Mouse (Mus musculus) left cerebral cortex, postnatal 10 days (tissue): ENCODE data around the gene Zfp316. TPM values are rescaled to one million over a fixed set of nuclear protein-coding genes. Genes with fewer than 3 reads are reported as not detected.
A peak's percentile ranks its signal among the peaks of the same experiment; 100 is the strongest.

ENCODE experiments used
- DNase-seq, 2 experiments: peaks; one replicate each; pipeline ENCODE4 v3.0.0; 2021 to 2022; ENCODE audit warnings: low spot score in 2 of 2, mixed read lengths in 1 of 2; ENCODE audit errors: extremely low spot score in 1 of 2
- intact Hi-C: fragments of 180-260 bp; cut with DNase I; formaldehyde crosslinking; loops from one replicate; pipeline ENCODE4 v1.15.1; 2025
- total RNA-seq, 2 experiments: library from RNA; stranded (reverse); gene quantifications; 2 replicates each; pipeline ENCODE4 v1.2.3; 2021

Gene Zfp316
- 10 to 100 TPM; 22.6 to 23.6 TPM for total RNA-seq

GRCm38 (mm10) chr5:143269363-143270150 lies at the start of gene Zfp316:
Gene Zfp316 (minus strand): TSS chr5:143270022.
- peak; percentile 56 to 87 for DNase-seq
- intact Hi-C loops: no loop called here

DNA sequence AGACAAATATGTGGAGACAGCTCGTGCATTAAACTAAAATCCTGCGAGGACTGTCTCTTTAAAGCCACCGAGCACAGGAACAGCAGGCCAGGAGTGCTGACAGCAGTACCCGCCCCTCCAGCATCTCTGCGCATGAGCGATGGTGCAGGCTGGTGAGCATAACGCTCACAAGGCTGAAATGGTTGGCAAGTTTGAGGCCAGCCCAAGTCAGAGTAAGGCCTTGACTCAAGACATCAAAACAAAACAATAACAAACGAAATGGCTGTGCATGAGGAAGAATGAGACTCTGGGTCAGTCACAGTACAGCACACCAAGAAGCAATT lies 47.4 kb upstream of the Zfp316 start:
- intact Hi-C loops: no loop called here
- no peak for DNase-seq

- intact Hi-C loops: no loop called here
- DNase-seq: no peak
These were observed 46.9 kb upstream of the Zfp316 start for GRCm38 (mm10) chr5:143316605-143317287.

GRCm38 (mm10) chr5:143315514-143315888 lies 45.7 kb upstream of the Zfp316 start:
- DNase-seq: no peak
- intact Hi-C loops: no loop called here

DNA sequence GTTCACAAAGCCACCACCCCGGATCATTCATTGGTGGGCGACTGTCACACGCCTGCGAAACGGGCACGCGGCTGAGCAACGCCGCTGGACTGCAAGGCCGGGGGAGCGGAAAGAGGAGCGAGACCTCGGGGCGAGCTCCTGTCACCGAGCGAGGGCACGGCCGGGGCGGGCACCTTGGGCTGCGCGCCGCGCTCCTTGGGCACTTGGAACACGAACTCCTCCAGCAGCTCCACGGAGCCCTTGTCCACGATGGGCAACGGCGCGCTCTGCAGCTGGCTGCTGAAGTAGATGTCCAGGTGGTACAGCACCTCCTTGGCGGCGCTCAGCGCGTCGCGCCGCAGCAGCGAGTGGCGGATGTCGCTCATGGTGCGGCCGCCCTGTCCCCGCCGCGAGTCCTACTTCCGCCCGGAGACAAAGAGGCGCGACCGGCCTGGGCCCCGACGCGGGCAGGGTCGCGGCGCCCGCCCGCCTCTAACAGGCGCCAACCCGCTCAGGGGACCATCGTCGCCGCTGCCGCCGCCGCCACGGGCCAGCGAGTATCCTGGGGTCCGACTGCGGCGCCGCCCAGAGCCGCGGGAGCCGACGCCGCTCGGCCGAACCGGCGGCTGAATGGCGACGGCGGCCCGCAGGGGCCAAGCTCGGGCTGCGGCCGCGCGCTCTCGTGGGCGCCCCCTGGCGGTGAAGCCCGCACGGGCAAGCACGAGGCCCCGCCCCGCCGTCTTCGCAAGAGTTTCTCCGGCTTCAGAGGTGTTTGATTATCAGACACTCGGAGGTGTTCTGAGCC lies 45.1 kb upstream of the Zfp316 start, which contains the start of gene E130309D02Rik:
Gene E130309D02Rik (minus strand): TSS at position 631 of the 784 bp plus-strand sequence.
- intact Hi-C loops: no loop called here

GRCm38 (mm10) chr5:143314183-143314729 lies 44.4 kb upstream of the Zfp316 start:
- intact Hi-C loops: no loop called here
- DNase-seq: no peak

More for the DNA sequence above, 45.1 kb upstream of the Zfp316 start, which contains the start of gene E130309D02Rik:
- peak; percentile 75 to 93 for DNase-seq

DNA sequence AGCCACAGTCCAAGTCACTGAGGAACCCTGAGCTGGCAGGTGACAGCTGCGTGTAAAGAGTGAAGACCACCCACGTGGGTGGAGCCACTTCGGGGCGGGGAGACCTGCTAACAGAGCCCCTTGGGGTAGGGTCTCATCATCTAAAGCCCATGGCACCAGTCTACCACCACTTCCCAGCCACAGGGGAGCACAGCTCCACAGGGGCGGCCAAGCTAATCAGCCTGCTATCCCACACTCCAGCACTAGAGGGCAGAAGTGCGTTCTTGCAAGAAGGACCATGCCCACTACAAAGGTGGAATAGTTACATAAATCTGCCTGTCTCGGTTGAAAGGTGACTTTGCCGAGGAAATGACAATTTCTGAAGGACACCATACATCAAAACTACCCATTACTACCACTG lies 42.1 kb upstream of the Zfp316 start:
- intact Hi-C loops: no loop called here
- DNase-seq: peak; percentile 56 to 83

GRCm38 (mm10) chr5:143309916-143310315 lies 40.1 kb upstream of the Zfp316 start:
- no peak for DNase-seq
- intact Hi-C loops: loop anchor here (5.0 kb wide), 1 partner anchor 73 kb away; the partner anchor contains the start of gene Zfp12

GRCm38 (mm10) chr5:143308825-143309224 lies 39.0 kb upstream of the Zfp316 start:
- no peak for DNase-seq
- intact Hi-C loops: loop anchor here (5.0 kb wide), 1 partner anchor 72 kb away; the partner anchor contains the start of gene Zfp12

DNA sequence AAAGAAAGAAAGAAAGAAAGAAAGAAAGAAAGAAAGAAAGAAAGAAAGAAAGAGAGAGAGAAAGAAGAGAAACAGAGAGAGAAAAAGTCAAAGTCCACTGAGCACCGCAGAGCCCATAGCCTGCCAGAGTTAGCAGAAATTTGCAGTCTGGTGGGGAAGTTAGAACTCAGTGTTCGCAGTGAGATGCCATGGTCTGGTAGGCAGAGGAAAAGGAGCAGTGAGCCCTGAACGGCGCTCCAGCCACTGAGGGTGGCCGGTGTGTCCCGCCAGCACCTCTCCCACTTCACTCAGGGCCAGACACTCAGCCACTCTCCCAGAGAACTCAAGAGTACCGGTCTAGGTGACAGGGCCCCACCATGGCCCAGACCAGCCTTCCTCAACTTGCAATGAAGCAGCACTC lies 34.4 kb upstream of the Zfp316 start:
- intact Hi-C loops: no loop called here

DNA sequence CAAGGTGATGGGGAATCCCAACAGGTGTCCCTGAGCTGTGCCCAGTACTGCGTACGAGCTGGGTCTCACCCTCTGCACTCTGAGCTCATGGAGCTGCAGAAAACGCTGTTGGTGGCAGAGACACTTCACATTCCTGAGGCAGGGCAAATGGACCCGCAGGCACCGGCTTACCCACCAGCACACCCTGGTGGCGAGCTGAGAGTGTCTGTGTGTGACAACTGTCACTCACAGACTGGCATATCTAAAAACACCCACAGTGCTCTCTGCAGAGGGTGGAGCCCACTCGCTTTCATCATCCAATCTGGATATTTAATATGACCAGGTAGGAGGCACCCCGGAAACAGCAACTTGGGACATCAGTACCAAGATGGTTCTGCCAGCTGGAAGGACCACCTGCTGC lies 31.5 kb upstream of the Zfp316 start:
- DNase-seq: no peak
- intact Hi-C loops: no loop called here

More for the DNA sequence above, 34.4 kb upstream of the Zfp316 start:
- DNase-seq: no peak

DNA sequence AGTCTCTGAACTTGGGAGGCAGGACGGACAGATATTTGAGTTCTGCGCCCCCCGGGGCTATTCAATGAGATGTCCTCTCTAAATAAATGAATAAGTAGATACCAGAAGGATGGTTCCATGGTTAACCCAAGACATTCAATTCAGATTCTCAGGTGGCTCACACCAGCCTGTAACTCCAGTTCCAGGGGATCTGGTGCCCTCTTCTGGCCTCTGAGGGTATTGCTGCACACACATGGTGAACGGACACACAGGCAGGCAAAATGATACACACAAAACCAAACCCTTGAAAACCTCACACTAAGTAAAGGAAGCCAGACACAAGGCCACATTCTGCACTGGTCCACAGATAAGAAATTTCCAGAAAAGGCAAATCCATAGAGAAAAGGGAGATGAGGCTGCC lies 29.9 kb upstream of the Zfp316 start:
- peak in 1 of 2 experiments; percentile 59 for DNase-seq
- intact Hi-C loops: loop anchor here (10.0 kb wide), 1 partner anchor 125 kb away; no protein-coding TSS in a partner anchor

GRCm38 (mm10) chr5:143298391-143298790 lies 28.6 kb upstream of the Zfp316 start:
- no peak for DNase-seq
- intact Hi-C loops: loop anchor here (10.0 kb wide), 1 partner anchor 124 kb away; no protein-coding TSS in a partner anchor

DNA sequence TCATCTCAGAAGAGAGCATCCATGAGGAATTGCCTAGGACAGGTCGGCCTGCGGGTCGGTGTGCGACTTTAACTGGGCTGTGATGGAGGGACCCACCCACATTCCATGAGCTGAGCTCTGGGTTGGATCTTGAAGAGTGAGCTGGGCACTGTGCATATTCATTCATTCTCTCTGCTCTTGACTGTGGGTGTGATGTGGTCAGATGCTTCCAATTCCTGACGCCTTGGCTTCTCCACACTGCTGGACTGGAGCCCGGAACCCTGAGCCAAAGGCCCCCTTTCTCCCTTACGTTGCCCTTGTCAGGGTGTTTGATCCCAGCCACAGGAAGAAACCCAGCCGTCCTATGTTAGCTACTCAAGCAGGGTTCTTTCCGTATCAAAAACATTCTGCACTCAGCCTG lies 28.2 kb upstream of the Zfp316 start:
- intact Hi-C loops: loop anchor here (10.0 kb wide), 1 partner anchor 123 kb away; no protein-coding TSS in a partner anchor

GRCm38 (mm10) chr5:143295330-143295729 lies 25.5 kb upstream of the Zfp316 start:
- DNase-seq: no peak

More for the DNA sequence above, 28.2 kb upstream of the Zfp316 start:
- no peak for DNase-seq

GRCm38 (mm10) chr5:143294862-143295261 lies 25.0 kb upstream of the Zfp316 start:
- intact Hi-C loops: loop anchor here (10.0 kb wide), 1 partner anchor 120 kb away; no protein-coding TSS in a partner anchor
- no peak for DNase-seq

More at GRCm38 (mm10) chr5:143295330-143295729, 25.5 kb upstream of the Zfp316 start:
- intact Hi-C loops: loop anchor here (10.0 kb wide), 1 partner anchor 121 kb away; no protein-coding TSS in a partner anchor

DNA sequence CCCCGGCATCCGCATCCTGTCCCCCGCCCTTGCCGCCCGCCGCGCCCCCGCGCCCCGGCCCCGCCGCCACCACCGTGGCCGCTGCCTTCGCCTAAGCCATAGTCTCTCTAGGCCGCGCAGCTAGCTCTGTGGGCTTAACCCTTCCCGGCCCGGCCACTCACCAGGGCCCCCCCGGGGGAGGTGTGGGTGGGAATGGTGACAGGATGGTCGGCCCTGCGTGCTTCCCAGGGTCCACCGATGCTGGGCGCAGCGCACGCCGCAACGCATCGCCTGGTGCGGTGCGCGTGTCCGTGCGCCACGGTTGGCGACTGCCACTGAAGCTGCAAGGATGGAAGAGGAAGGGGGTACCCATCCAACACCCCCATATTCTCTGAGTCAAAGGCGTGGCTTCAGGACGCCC lies 23.6 kb upstream of the Zfp316 start, which contains the start of gene Zfp853:
Gene Zfp853 (minus strand): TSS at position 220 of the 400 bp plus-strand sequence.
- intact Hi-C loops: loop anchor here (10.0 kb wide), 1 partner anchor 119 kb away; no protein-coding TSS in a partner anchor
- peak in 1 of 2 experiments; percentile 73 for DNase-seq

DNA sequence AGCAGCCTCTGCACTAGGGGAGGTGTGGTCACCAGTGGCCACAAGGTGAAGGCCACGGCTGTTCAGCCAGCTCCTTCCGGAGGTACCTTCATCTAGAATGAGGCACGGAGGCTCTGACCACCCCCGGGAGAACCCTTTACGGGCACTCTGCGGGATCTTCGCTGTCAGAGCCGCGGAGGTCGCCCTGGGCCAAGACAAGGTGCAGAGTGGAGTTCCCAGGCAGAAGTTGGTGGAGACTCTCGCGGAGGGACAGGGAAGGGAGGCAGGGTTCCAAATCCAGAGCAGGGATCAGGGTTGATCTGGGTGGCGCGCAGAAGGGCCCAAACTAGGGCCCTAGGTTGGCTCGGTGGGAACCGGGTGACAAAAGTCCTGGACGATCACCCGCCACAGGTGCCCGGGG lies 23.1 kb upstream of the Zfp316 start:
- intact Hi-C loops: loop anchor here (10.0 kb wide), 1 partner anchor 118 kb away; no protein-coding TSS in a partner anchor
- no peak for DNase-seq
